Comparison of ENCODE assay signal across 12 mouse cellular contexts in the genomic region with DNA sequence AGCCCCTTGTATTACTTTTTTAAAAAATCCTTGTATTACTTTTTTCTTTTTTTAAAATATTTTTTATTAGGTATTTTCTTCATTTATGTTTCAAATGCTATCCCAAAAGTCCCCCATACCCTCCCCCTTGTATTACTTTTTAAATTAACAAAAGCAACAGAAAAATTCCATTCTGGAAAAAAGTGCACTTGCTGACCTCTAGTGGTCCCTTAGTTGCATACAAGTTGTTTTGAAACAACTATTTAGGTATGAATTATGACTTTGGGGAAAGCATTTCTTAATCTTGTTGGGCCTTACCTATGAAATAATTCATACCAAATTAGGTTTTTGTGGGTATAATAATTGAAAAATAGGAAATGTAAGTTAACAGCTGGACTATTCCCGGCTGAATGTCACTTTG. TPM values are rescaled to one million over a fixed set of nuclear protein-coding genes. Genes with fewer than 3 reads are reported as not detected.
DNase-seq lines count a peak whose midpoint lies in the region; ATAC-seq lines count a peak whose summit lies in the region.
"Had no signal": no experiment of that assay in that cellular context is flagged by ENCODE, and none has a peak within 500 bp of the region (broad histone marks: within the 10 kb centered on the region; RNA-seq: fewer than 3 reads in every experiment).

No protein-coding gene starts in this region.

- DNase-seq in CD4-positive, CD25-positive, alpha-beta regulatory T cell, adult 2 months (ENCODE audit: low read depth, low spot score), result peak; percentile 28
- peak; percentile 36 for DNase-seq in kidney, adult 9 months
- no peak for DNase-seq in kidney, adult 8-10 months
- peak; percentile 62 for DNase-seq in midbrain, embryonic 14.5 days
- no peak for DNase-seq in midbrain, embryonic 11.5 days (ENCODE audit: low spot score, missing footprints)
- DNase-seq in urinary bladder, postnatal 14 days (ENCODE audit: low spot score), result no peak
- no peak for DNase-seq in spleen, postnatal 14 days (ENCODE audit: low spot score in 2 of 2)
- DNase-seq: cerebellum, adult 11-12 months; heart, postnatal 4 days; kidney, postnatal 14 days had no signal

- H3K4me2 ChIP-seq in midbrain, embryonic 14.5 days (ENCODE audit: low read length), result no peak overlapping the region
- no peak overlapping the region for H3K4me2 ChIP-seq in midbrain, embryonic 11.5 days
- H3K4me2 ChIP-seq: embryonic facial prominence, embryonic 13.5 days had no signal

- no peak for ATAC-seq in CD4-positive, CD25-positive, alpha-beta regulatory T cell, adult 4 months
- ATAC-seq in midbrain, embryonic 14.5 days (ENCODE audit: low FRiP score, low TSS enrichment), result no peak
- no peak for ATAC-seq in midbrain, embryonic 11.5 days (ENCODE audit: low FRiP score)

- no peak overlapping the region for H3K9ac ChIP-seq in midbrain, embryonic 14.5 days (replicated peaks; ENCODE audit: low read length)
- no peak overlapping the region for H3K9ac ChIP-seq in midbrain, embryonic 11.5 days (ENCODE audit: low read length)
- H3K9ac ChIP-seq: embryonic facial prominence, embryonic 13.5 days had no signal

- 55% methylated on average over 1 of the region's 1 CpGs for WGBS in midbrain, embryonic 14.5 days
- 25% methylated on average over 1 of the region's 1 CpGs for WGBS in midbrain, embryonic 11.5 days

- H3K9me3 ChIP-seq in midbrain, embryonic 14.5 days (ENCODE audit: control insufficient read depth, low read length), result no peaks in the 10 kb centered on the region
- no peaks in the 10 kb centered on the region for H3K9me3 ChIP-seq in midbrain, embryonic 11.5 days (ENCODE audit: control insufficient read depth, low read length)
- H3K9me3 ChIP-seq: embryonic facial prominence, embryonic 13.5 days had no signal

- no peak overlapping the region for H3K4me3 ChIP-seq in midbrain, embryonic 14.5 days (replicated peaks; ENCODE audit: low read depth, low read length)
- H3K4me3 ChIP-seq in midbrain, embryonic 11.5 days (ENCODE audit: low read depth, low read length), result no peak overlapping the region
- H3K4me3 ChIP-seq: embryonic facial prominence, embryonic 13.5 days had no signal

- no peak overlapping the region for H3K27ac ChIP-seq in midbrain, embryonic 14.5 days (replicated peaks; ENCODE audit: low read depth, low read length)
- no peak overlapping the region for H3K27ac ChIP-seq in midbrain, embryonic 11.5 days (ENCODE audit: low read depth, low read length)
- H3K27ac ChIP-seq: embryonic facial prominence, embryonic 13.5 days had no signal

- H3K36me3 ChIP-seq in midbrain, embryonic 14.5 days (ENCODE audit: control insufficient read depth, insufficient read depth, low read length), result no peaks in the 10 kb centered on the region
- H3K36me3 ChIP-seq in midbrain, embryonic 11.5 days (ENCODE audit: control insufficient read depth, insufficient read depth, low read length), result no peaks in the 10 kb centered on the region
- H3K36me3 ChIP-seq: embryonic facial prominence, embryonic 13.5 days had no signal

- no peaks in the 10 kb centered on the region for H3K27me3 ChIP-seq in midbrain, embryonic 14.5 days (ENCODE audit: control insufficient read depth, insufficient read depth, low read length)
- H3K27me3 ChIP-seq in midbrain, embryonic 11.5 days (ENCODE audit: control insufficient read depth, insufficient read depth, low read length), result no peaks in the 10 kb centered on the region

- no peaks in the 10 kb centered on the region for H3K4me1 ChIP-seq in midbrain, embryonic 14.5 days (ENCODE audit: control insufficient read depth, insufficient read depth, low read length)
- H3K4me1 ChIP-seq in midbrain, embryonic 11.5 days (ENCODE audit: control insufficient read depth, insufficient read depth, low read length), result no peaks in the 10 kb centered on the region
- H3K4me1 ChIP-seq: embryonic facial prominence, embryonic 13.5 days had no signal

RNA-seq across cellular contexts. Expression of a gene that starts 13.4 kb away (rescaled TPM):
- polyA plus RNA-seq in CD4-positive, CD25-positive, alpha-beta regulatory T cell, adult 4 months (2017; shearing (Covaris generic)), result under 1 TPM in 1 of 2 experiments, not detected in 1; 0.24 TPM
- polyA plus RNA-seq in midbrain, embryonic 14.5 days (2014; fragmentation: Nextera tagmentation; extraction: Ambion mirVana), result not detected in 2 replicates
- polyA plus RNA-seq in midbrain, embryonic 11.5 days (2014; fragmentation: Nextera tagmentation; extraction: Ambion mirVana), result not detected in 2 replicates
- polyA plus RNA-seq: embryonic facial prominence, embryonic 13.5 days had no signal

RNA-seq across cellular contexts. Expression of a gene that starts 22.4 kb away (rescaled TPM):
- 10 to 100 TPM; 27.0 to 31.8 TPM for polyA plus RNA-seq in CD4-positive, CD25-positive, alpha-beta regulatory T cell, adult 4 months (2017; shearing (Covaris generic))
- polyA plus RNA-seq in midbrain, embryonic 14.5 days (2014; fragmentation: Nextera tagmentation; extraction: Ambion mirVana), result 55.4 and 71.0 TPM in 2 replicates
- polyA plus RNA-seq in midbrain, embryonic 11.5 days (2014; fragmentation: Nextera tagmentation; extraction: Ambion mirVana), result 28.2 and 31.0 TPM in 2 replicates

RNA-seq across cellular contexts. Expression of a gene that starts 32.7 kb away (rescaled TPM):
- polyA plus RNA-seq in CD4-positive, CD25-positive, alpha-beta regulatory T cell, adult 4 months (2017; shearing (Covaris generic)), result 1 to 10 TPM; 2.7 to 2.8 TPM
- 18.0 and 18.9 TPM in 2 replicates for polyA plus RNA-seq in midbrain, embryonic 14.5 days (2014; fragmentation: Nextera tagmentation; extraction: Ambion mirVana)
- 18.8 and 21.5 TPM in 2 replicates for polyA plus RNA-seq in midbrain, embryonic 11.5 days (2014; fragmentation: Nextera tagmentation; extraction: Ambion mirVana)

RNA-seq across cellular contexts. Expression of a gene that starts 48.3 kb away (rescaled TPM):
- not detected for polyA plus RNA-seq in CD4-positive, CD25-positive, alpha-beta regulatory T cell, adult 4 months (2017; shearing (Covaris generic))
- polyA plus RNA-seq in midbrain, embryonic 14.5 days (2014; fragmentation: Nextera tagmentation; extraction: Ambion mirVana), result 0.18 TPM in 1 of 2 replicates, not detected in the other
- 0.08 TPM in 1 of 2 replicates, not detected in the other for polyA plus RNA-seq in midbrain, embryonic 11.5 days (2014; fragmentation: Nextera tagmentation; extraction: Ambion mirVana)

Comparison
In these comparisons a context has a peak if more than half of its experiments do, and no peak if none do; other contexts are left out.
1. DNase-seq: peak in CD4-positive, CD25-positive, alpha-beta regulatory T cell, adult 2 months (single experiment), kidney, adult 9 months (single experiment) and midbrain, embryonic 14.5 days (single experiment); none in kidney, adult 8-10 months (0 of 2), midbrain, embryonic 11.5 days (single experiment), urinary bladder, postnatal 14 days (single experiment) and spleen, postnatal 14 days (0 of 2).